In genomic region chr2:174655341-174655740, GRCm38 (mm10) we compare ENCODE assay signal across 26 mouse cellular contexts. TPM values are rescaled to one million over a fixed set of nuclear protein-coding genes. Genes with fewer than 3 reads are reported as not detected.
DNase-seq lines count a peak whose midpoint lies in the region; ATAC-seq and TF ChIP-seq lines count a peak whose summit lies in the region.
"Had no signal": no experiment of that assay in that cellular context is flagged by ENCODE, and none has a peak within 500 bp of the region (broad histone marks: within the 10 kb centered on the region; RNA-seq: fewer than 3 reads in every experiment).

No protein-coding gene starts in this region.

- no peak for TF ChIP-seq CTCF in lung, embryonic 14.5 days (IDR thresholded peaks at IDR 0.05; ENCODE audit: low read depth)
- TF ChIP-seq CTCF in lung, adult 2 months (IDR thresholded peaks at IDR 0.05; ENCODE audit: insufficient read depth, low read length) = no peak

- H3K4me1 ChIP-seq in lung, embryonic 14.5 days (ENCODE audit: insufficient read depth) = no peaks in the 10 kb centered on the region
- H3K4me1 ChIP-seq in lung, embryonic 16.5 days (replicated peaks; ENCODE audit: control insufficient read depth, insufficient read depth, low read length) = peaks cover 10% of the 10 kb centered on the region
- no peaks in the 10 kb centered on the region for H3K4me1 ChIP-seq in lung, adult 2 months (ENCODE audit: control insufficient read depth, insufficient read depth, low read length)
- H3K4me1 ChIP-seq: embryonic facial prominence, embryonic 13.5 days; embryonic facial prominence, embryonic 15.5 days; forebrain, embryonic 10.5 days; forebrain, embryonic 12.5 days had no signal

- no peaks in the 10 kb centered on the region for H3K36me3 ChIP-seq in lung, embryonic 14.5 days (ENCODE audit: insufficient read depth)
- no peaks in the 10 kb centered on the region for H3K36me3 ChIP-seq in lung, embryonic 16.5 days (ENCODE audit: control insufficient read depth, insufficient read depth, low read length)
- H3K36me3 ChIP-seq: embryonic facial prominence, embryonic 13.5 days; embryonic facial prominence, embryonic 15.5 days; forebrain, embryonic 10.5 days; forebrain, embryonic 12.5 days had no signal

- TF ChIP-seq POLR2A in lung, adult 2 months (IDR thresholded peaks at IDR 0.05; ENCODE audit: borderline replicate concordance, extremely low read depth, low read depth, low read length) = no peak

- intact Hi-C loops in left cerebral cortex, postnatal 10 days (cut with DNase I) = no loop called here

- ATAC-seq in lung, embryonic 14.5 days (ENCODE audit: insufficient read depth) = peak; percentile 62
- peak; percentile 90 for ATAC-seq in lung, embryonic 16.5 days (ENCODE audit: low read depth)
- ATAC-seq: forebrain, embryonic 14.5 days had no signal

- H3K27ac ChIP-seq in lung, embryonic 14.5 days (ENCODE audit: low read depth) = no peak overlapping the region
- H3K27ac ChIP-seq in lung, embryonic 16.5 days (ENCODE audit: low read length) = peak overlapping the region; percentile 64
- H3K27ac ChIP-seq: embryonic facial prominence, embryonic 13.5 days; embryonic facial prominence, embryonic 15.5 days; forebrain, embryonic 10.5 days; forebrain, embryonic 12.5 days had no signal

- no peaks in the 10 kb centered on the region for H3K9me3 ChIP-seq in lung, embryonic 14.5 days (ENCODE audit: low read depth, low read length)
- H3K9me3 ChIP-seq in lung, embryonic 16.5 days (ENCODE audit: control insufficient read depth, low read length) = no peaks in the 10 kb centered on the region
- H3K9me3 ChIP-seq: embryonic facial prominence, embryonic 13.5 days; embryonic facial prominence, embryonic 15.5 days; forebrain, embryonic 10.5 days; forebrain, embryonic 12.5 days had no signal

- H3K4me3 ChIP-seq in lung, embryonic 14.5 days (ENCODE audit: low read depth, low read length) = no peak overlapping the region
- H3K4me3 ChIP-seq in lung, embryonic 16.5 days (ENCODE audit: low read length) = no peak overlapping the region
- H3K4me3 ChIP-seq in lung, adult 2 months (replicated peaks; ENCODE audit: extremely low read depth, low read depth, low read length) = no peak overlapping the region
- H3K4me3 ChIP-seq: embryonic facial prominence, embryonic 13.5 days; embryonic facial prominence, embryonic 15.5 days; erythroblast, embryonic 14.5 days; forebrain, embryonic 10.5 days; forebrain, embryonic 12.5 days had no signal

- WGBS in lung, embryonic 14.5 days = 45% methylated on average over 5 of the region's 5 CpGs
- 43% methylated on average over 5 of the region's 5 CpGs for WGBS in lung, embryonic 16.5 days
- WGBS in lung, adult 2 months = 69% methylated on average over 5 of the region's 5 CpGs

- no peak for DNase-seq in lung, embryonic 14.5 days
- DNase-seq in lung, postnatal 14 days = no peak
- no peak for DNase-seq in lung, adult 2 months
- peak; percentile 8 for DNase-seq in lung, postnatal 25 days (ENCODE audit: low spot score)
- DNase-seq in left cerebral cortex, postnatal 10 days (ENCODE audit: extremely low spot score in 1 of 2, low spot score in 2 of 2) = no peak
- DNase-seq in right cerebral cortex, postnatal 25 days = no peak
- DNase-seq: adrenal gland, adult 2 months; adrenal gland, postnatal 10 days; adrenal gland, postnatal 25 days; cerebellum, adult 11 months; cerebellum, adult 18-20 months; cerebellum, adult 8-10 months; cerebellum, adult 9-11 months; cerebellum, postnatal 14 days; cerebellum, postnatal 36 days; embryo, embryonic 11 days had no signal

- H3K27me3 ChIP-seq in lung, embryonic 14.5 days (ENCODE audit: insufficient read depth, low read length) = no peaks in the 10 kb centered on the region
- no peaks in the 10 kb centered on the region for H3K27me3 ChIP-seq in lung, embryonic 16.5 days (ENCODE audit: control insufficient read depth, insufficient read depth, low read depth, low read length)
- H3K27me3 ChIP-seq: embryonic facial prominence, embryonic 13.5 days; embryonic facial prominence, embryonic 15.5 days; forebrain, embryonic 12.5 days had no signal

- no peak overlapping the region for H3K9ac ChIP-seq in lung, embryonic 14.5 days
- no peak overlapping the region for H3K9ac ChIP-seq in lung, embryonic 16.5 days (ENCODE audit: low read length)
- H3K9ac ChIP-seq: embryonic facial prominence, embryonic 13.5 days; embryonic facial prominence, embryonic 15.5 days; forebrain, embryonic 12.5 days had no signal

- no peak overlapping the region for H3K4me2 ChIP-seq in lung, embryonic 14.5 days
- no peak overlapping the region for H3K4me2 ChIP-seq in lung, embryonic 16.5 days (ENCODE audit: low read depth, low read length)
- H3K4me2 ChIP-seq: embryonic facial prominence, embryonic 13.5 days; embryonic facial prominence, embryonic 15.5 days; forebrain, embryonic 12.5 days had no signal

RNA-seq across cellular contexts. Expression of gene Zfp831, which starts 12.0 kb away (rescaled TPM):
- polyA plus RNA-seq in lung, embryonic 14.5 days (2014; fragmentation: Nextera tagmentation; extraction: Ambion mirVana) = 0.04 TPM in 1 of 2 replicates, not detected in the other
- not detected in 2 replicates for polyA plus RNA-seq in lung, embryonic 16.5 days (2015; fragmentation: Nextera tagmentation; extraction: Ambion mirVana)
- 0.53 and 0.65 TPM in 2 replicates for polyA plus RNA-seq in lung, adult 2 months (2012; rRNA removed)
- 1 to 10 TPM; 2.8 to 3.0 TPM for total RNA-seq in left cerebral cortex, postnatal 10 days (2021)
- total RNA-seq: ES-E14 had no signal
- polyA plus RNA-seq: C2C12; embryonic facial prominence, embryonic 11.5 days; erythroblast, embryonic 14.5 days; forebrain, embryonic 12.5 days; forebrain, embryonic 14.5 days had no signal
